Mouse (Mus musculus): ENCODE data around the gene Limk2. TPM values are rescaled to one million over a fixed set of nuclear protein-coding genes. Genes with fewer than 3 reads are reported as not detected.

Gene Limk2
- 5.0 and 12.6 TPM in 2 replicates for total RNA-seq (2015; ENCODE audit: low replicate concordance)
- total RNA-seq (2017; ENCODE audit: low replicate concordance), result 9.1 and 16.8 TPM in 2 replicates

DNA sequence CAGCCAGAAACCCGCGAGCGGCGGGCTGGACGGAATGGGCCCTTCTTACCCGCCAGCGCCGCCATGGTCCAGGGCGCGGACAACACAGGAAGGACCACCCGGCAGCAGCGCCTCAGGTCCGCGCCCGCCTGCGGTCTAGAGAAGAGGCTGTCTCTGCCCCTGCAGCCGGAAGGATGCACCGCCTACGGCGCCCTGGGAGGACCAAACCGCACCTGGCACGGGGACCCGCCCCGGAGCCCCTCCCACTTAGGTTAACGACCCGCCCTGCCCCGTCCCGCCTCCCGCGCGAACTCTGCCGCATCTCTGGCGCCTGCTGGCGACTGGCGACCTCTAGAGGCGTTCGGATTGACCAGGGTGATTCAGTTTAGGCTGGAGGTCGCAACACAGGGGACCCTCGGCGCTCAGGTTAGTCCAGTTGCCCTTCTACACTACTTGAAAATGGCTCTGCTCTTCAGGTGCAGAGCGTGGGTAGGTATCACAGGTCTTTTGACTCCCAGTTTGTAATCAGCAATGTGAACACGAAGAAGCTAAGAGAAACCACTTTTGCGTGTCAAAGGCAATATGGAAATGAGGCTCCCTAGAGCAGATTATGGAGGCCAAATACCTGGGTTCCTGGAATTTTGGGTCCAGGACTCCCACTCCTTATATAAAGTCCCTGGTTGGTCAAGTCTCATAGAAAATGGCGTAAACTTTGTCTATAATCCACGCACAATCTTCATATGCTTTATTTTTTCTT is at the start of gene Limk2:
Limk2 (minus strand) TSS at position 193 of the 736 bp plus-strand sequence.
- peak; percentile 98 for ATAC-seq (replicated peaks; ENCODE audit: low FRiP score, poor library complexity, severe bottlenecking)

DNA sequence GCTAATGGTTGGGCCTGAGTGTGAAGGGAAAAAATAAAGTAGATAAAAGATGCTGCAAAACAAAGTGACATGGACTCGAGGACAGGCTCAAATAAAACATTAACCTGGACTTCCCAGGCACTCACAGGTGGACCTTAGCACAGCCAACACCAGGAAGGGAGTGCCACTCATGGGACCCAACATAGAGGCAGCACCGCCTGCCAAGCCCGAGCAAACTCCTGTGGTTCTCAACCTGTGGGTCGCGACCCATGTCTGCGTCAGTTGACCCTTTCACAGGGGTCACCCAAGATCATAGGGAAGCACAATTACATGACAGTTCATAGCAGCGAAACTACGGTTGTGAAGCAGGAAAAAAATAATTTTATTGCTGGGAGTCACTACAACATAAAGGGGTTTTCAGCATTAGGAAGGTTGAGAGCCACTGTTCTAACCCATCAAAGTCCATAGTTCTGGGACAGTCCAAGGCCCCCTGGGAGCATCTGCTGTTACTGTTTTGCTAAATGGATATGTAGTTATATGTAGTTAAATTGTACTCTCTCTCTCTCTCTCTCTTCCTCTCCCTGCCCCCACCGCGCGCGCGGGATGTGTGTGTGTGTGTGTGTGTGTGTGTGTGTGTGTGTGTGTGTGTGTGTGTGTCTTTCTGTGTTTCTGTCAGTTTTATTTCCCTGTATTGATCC is 49.6 kb upstream of the Limk2 start:
- no peak for ATAC-seq (replicated peaks; ENCODE audit: low FRiP score, poor library complexity, severe bottlenecking)

DNA sequence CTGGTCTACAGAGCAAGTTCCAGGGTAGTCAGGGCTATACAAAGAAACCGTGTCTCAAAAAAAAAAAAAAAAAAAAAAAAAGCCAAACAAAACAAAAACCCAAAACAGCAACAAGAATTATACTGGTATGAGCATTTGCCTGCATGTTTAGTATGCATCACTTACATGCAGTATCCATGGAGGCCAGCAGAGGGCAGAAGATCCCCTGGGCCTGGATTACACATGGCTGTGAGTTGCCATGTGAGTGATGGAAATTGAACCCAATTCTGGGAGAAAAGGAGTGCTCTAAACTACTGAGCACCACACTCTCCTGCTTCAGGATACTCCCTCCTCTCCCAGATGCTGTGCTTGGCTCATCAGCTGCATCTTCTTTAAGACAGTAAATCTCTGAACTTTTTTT is 47.4 kb upstream of the Limk2 start:
- ATAC-seq (replicated peaks; ENCODE audit: low FRiP score, poor library complexity, severe bottlenecking), result no peak

DNA sequence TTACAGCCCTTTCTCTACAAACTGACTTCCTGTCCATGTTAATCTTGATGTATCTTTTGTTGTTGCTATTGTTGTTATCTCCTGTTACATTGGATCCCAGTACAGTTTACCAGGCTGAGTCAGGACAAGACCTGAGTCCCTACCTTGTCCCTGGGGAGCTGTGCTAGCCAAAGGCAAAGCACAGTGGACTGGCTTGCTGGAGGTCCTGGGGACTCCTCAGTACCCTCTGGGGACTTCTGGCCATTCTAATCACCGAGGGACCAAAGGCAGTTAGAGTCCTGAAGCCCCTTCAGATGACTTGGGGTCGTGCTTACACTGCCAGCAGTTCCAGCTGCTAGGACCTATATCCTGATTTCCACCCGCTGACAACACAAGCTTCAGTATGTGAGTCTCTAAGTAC is 45.5 kb upstream of the Limk2 start:
- ATAC-seq (replicated peaks; ENCODE audit: low FRiP score, poor library complexity, severe bottlenecking), result no peak

DNA sequence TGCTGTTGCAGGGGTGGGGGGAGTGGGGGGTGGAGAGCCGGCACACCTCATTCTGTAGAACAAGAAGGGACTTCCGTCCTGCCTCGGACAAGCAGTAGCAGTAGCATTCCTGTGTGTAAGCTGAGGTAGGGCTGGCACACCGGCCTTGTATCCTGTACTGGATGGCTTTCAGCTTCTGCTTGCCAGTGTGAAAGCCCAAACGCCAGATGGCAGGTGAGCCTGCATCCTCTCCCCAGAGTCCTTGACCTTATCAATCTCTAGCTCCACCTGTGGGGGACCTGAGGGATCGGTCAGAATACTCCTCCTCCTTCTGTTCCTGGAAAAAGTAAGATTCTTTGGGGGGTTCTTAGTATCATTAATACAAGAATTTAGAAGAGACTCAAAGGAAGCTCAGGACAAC is 44.5 kb upstream of the Limk2 start:
- no peak for ATAC-seq (replicated peaks; ENCODE audit: low FRiP score, poor library complexity, severe bottlenecking)

DNA sequence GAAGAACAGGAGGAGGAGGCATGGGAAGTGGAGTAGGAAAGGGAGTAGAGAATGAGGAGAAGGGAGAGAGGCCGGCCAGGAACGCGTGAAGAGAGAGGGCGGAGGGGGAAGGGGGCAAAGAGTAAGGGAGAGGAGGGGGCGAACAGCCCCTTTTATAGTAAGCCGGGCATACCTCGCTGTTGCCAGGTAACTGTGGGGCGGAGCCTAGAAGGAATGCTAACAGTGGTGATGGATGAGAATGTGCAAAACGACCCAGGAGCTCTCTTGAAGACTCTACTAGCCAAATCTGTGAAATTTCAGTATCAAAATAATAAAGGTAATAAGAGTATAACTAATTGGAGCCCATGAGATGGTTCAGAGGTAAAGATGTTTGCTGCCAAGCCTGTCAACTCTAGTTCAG is 43.8 kb upstream of the Limk2 start:
- peak; percentile 10; the same call in 1 of the 2 replicates for ATAC-seq (replicated peaks; ENCODE audit: low FRiP score, poor library complexity, severe bottlenecking)

DNA sequence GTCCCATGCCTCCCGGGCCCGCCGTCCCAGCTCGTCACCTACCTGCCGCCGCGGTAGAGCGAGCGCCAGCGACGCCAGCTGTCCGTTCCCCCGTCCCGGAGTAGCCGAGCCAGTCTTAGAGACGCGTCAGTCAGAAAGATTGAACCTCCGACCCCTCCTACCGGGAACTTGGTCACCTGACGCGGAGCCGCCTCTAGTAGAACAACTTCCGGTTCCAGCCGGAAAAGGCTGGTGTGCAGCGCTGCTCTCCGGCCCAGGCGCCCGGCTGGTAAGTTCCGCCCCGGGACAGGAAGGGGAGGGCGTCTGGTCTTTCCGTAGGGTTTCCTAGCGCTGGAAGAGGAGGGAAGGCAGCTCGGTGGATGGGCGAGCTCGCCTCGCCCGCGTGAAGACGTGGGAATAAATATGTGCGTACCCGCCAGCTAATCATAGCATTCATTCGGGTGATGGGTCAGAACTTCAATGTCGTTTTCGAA is 43.2 kb upstream of the Limk2 start, which contains the start of gene Rnf185:
Rnf185 (minus strand) TSS at position 197 of the 473 bp plus-strand sequence.
- peak; percentile 95 for ATAC-seq (replicated peaks; ENCODE audit: low FRiP score, poor library complexity, severe bottlenecking)

DNA sequence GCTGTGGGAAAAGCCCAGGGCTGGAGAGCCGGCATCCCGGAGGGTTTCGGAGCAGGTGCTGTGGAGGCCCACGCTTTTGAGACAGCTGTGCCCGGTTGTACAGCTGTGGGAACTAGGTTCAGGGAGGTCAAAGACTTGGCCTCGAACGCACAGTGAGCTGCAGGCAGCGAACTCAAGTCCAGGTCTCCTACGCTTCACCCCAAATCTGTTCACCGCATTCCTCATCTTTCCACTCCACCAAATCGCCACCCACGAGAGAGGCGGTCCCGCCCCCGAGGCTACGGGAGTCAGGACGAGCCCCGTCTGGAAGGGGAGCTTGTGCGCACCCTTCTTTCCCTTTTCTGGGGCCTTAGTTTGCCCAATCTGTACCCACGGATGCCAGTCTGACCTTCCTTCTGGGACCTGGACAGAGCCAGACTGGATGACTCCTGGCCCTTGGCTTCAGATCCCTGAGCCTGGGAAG is 42.7 kb upstream of the Limk2 start:
- ATAC-seq (replicated peaks; ENCODE audit: low FRiP score, poor library complexity, severe bottlenecking), result peak; percentile 13

DNA sequence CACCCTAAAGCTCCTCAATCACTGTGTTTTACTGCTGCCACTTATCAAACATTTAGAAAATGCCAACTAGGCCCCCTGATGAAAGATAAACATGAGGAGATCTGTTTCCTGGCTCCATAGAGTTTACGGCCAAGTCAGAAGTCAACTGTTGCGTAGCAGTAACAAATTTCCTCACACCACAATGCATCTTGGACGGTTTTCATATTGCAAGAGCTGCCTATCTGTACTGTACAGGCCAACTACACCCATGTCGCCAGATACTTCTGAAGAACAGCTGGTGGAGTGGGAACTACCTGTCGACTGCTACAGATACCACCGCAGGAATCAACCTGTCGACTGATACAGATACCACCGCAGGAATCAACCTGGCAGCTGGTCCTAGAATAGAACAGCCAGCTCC is 35.9 kb upstream of the Limk2 start:
- no peak for ATAC-seq (replicated peaks; ENCODE audit: low FRiP score, poor library complexity, severe bottlenecking)

DNA sequence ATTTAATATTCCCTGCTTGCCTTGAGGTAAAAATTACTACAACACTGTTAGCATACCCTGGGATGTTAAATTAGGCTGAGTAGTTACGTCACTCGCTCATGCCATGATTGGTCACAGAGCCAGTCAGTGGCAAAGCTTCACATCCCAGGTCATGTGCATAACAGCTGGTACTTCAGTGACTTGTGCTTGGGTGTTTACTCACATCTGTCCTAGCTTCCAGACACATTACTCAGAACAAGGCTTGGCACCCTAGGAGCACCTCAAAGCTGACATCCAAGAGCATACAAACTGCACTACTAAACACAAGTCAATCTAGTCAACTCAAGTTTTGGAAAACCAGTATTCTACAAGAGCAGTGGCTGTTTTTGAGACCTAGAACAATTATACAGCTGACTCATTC is 34.1 kb upstream of the Limk2 start:
- ATAC-seq (replicated peaks; ENCODE audit: low FRiP score, poor library complexity, severe bottlenecking), result no peak

DNA sequence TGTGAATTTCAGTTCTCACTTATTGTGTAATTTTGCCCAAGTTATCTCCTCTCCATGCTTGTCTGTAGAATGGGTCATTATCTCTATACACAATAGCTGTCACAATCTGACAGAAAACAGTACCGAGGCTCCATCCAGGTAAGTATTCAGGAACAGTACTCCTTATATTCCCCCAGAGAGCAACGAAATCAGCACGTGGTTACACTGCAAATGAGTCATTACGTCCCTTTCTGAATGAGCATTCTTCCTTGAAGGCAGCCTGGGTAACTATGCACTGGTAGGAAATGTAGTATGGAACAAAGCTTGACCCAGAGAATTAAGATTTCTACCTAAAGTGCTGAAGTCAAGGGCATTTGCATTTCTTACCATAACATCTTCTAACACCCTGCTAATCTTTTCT is 33.7 kb upstream of the Limk2 start:
- no peak for ATAC-seq (replicated peaks; ENCODE audit: low FRiP score, poor library complexity, severe bottlenecking)

DNA sequence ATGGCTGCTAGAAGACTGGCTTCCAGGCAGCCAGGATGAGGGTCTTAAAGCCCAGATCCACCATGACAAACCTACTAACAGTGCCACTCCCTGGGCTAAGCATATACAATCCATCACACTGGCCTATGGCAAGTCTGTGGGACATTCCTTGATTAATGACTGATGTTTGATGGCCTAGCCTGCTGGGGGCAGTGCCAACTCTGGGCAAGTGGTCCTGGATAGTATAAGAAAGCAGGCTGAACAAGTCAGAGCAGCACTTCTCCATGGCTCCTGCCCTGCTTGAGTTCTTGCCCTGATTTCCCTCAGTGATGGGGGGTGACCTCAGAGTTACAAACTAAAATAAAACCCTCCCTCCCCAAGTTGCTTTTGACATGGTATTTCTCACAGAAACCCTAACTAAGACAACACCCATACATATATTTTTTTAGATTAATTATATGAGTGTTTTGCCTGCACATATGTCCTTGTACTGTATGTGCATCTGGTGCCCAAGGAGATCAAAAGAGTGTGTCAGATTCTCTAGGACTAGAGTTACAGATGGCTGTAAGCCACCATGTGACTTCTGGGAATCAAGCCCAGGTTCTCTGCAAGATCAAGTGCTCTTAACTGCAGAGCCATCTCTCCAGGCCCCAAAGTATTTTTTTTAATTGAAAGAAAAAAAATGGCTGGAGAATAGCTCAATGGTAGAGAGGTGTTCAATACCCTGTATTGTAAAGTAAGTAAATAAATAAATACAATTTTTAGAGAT is 32.9 kb upstream of the Limk2 start:
- ATAC-seq (replicated peaks; ENCODE audit: low FRiP score, poor library complexity, severe bottlenecking), result no peak

DNA sequence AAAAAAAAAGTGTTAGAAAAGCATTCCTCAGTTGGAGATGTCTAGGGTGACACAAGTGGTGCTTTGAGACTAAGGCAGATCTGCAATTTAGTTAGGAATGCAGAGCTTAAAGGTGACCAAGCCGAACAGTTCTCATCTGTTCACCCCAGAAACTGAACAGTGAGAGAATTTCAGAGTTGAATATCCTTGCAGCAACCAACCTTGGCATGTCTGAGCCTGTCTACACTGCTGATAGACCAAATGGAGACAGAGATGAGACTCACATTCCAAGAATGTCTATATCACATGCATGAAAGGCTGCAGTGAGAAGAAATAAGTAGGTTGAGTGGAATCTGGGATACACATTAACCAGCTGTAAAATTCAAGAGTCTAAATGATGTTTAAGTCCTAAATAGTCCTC is 28.6 kb upstream of the Limk2 start:
- no peak for ATAC-seq (replicated peaks; ENCODE audit: low FRiP score, poor library complexity, severe bottlenecking)

DNA sequence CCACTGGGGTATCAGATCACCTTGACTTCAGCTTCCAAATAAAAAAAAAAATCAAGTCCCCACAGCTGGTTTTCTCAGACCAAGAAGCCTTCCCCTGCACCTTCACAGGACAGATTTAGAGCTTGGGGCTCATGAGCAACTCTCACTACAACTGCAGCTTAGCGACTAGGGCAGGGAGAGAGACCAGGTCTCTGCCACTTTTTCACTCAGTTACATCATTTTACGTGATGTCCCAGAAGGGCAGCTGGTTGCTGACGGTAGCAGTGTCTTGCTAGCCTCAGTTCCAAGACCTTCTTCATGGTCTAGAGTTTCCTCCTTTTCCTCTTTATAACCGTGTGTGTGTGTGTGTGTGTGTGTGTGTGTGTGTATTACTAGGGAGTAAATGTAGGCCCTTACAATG is 24.8 kb upstream of the Limk2 start:
- ATAC-seq (replicated peaks; ENCODE audit: low FRiP score, poor library complexity, severe bottlenecking), result no peak

DNA sequence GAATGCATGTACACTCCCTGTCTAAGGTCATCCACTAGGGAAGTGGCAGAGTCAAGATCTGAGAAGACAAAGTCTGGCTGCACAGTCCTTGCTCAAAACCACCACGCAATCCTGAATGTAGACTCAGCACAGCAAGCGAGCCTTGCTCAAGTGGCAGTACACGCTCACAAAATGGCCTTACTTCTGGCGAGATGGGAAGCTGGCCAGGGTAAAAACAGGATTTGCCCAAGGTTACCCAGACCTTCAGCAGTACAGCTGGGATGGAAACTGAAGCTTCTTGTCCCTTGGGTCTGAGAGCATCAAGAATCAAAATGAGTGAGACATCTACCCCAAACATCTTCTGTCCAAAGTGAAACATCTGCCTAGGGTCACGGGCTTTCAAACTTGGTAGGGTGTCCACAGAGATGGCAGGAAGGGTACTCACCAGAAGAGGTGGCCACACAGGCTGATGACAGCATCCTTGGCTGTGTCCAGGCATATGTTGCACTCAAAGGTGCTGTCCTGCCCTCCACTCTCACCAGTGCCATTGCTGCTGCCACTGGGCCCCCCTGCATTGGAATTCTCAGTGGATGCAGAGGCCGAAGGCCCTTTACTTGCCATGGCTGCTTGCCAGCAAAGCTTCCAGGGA is 23.1 kb upstream of the Limk2 start:
- ATAC-seq (replicated peaks; ENCODE audit: low FRiP score, poor library complexity, severe bottlenecking), result no peak

DNA sequence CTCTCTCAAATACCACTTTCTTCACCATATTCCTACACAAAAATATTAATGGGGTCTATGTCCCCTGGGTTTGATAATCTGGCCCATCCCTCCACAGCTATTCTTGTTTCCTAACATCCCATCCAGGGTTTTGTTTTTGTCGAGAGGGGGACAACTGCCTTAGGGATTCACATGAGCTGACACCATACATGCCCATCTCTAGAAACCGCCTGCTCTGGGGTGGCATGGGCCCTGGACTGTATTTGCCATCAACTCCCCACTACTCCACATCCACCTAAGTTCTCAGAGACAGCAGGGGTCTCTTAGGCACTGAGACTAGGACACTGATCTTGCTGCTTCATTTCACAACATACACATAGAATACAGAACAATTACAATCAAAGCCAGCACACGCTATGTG is 22.5 kb upstream of the Limk2 start:
- ATAC-seq (replicated peaks; ENCODE audit: low FRiP score, poor library complexity, severe bottlenecking), result no peak

DNA sequence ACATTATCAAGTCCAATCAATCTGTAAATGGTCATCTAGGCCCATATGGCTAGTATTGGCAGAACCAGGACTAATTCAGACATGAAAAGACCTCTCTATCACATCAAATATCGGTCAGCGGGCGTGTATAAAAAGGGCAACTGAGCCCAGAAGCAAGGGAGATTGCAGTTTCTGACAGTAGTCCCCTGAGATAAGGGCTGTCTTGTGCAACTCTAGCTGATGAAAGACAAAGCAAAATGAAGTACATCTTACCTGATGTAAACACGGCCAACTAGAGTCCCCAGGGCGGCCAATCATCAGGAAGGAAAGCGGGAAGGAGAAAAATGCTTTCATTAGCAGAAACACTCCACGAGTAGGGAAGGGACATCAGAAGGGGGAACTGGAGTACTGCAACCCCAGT is 19.6 kb upstream of the Limk2 start:
- no peak for ATAC-seq (replicated peaks; ENCODE audit: low FRiP score, poor library complexity, severe bottlenecking)

DNA sequence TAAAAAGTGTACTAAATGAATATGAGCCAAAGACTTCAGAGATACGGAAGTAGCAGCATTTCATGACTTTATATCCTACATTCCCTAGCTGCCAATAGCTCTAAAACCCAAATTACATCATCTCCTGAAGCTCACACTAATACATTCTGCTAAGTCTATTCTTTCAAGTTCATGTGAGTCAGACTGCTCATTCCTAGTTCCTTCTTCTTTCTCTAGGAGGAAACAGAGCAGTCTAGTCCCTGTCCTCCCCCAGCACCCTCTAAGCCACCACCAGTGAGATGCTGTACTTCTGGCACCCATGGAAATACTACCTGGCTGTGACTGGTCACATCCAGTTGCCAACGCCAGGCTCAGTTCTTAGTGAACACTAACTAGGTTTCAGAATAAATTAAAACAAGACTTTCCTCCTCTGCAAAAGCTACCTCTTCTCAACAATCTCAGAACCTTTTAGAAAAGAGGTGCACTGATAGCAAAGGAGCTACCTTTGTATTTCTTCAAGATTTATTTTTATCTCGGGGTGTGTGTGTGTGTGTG is 18.8 kb upstream of the Limk2 start:
- ATAC-seq (replicated peaks; ENCODE audit: low FRiP score, poor library complexity, severe bottlenecking), result no peak

DNA sequence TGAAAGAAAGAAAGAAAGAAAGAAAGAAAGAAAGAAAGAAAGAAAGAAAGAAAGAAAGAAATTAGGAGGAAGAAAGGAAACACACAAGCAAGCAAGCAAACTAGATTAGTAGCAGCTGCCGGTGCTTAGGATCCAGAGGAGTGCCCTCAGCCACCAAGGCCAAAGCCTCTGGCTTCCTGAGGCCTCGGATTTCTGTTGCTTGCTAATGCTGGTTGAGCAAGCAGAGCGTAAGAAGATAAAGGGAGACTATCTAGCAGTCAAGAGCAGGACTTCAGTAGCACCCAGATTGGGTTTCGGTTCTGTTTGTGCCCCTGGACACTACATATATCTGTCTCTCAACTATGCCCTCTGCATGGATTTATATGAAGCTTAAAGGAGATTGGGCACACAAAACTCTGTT is 13.3 kb upstream of the Limk2 start:
- no peak for ATAC-seq (replicated peaks; ENCODE audit: low FRiP score, poor library complexity, severe bottlenecking)

DNA sequence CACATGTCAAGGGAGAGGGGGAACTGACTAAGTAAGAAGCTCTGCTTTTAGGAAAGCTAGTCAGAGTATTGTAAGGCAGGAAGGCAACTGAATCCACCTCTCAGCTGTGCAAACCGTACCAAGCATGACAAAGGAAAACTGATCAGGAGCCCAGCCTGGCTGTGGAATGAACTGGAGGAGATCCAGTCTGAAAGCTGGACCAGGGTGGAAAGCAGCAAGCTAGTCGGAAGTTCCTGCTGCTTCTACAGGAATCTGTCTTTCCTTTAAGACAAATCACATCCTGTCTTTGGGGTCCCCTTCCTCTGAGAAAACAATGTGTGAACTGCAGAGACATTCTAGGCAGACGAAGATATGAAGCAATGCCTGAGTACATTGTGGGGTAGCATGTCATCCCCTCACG is 9.8 kb upstream of the Limk2 start:
- ATAC-seq (replicated peaks; ENCODE audit: low FRiP score, poor library complexity, severe bottlenecking), result no peak

All from erythroid progenitor cell, adult 5-6 weeks (primary cell).